Mouse (Mus musculus) hindbrain, embryonic 10.5 days (tissue): ENCODE measurements around the gene Rimbp3. TPM values are rescaled to one million over a fixed set of nuclear protein-coding genes. Genes with fewer than 3 reads are reported as not detected.
"Not testable (repeated sequence)": the region's sequence is repeated elsewhere in the genome, so short reads cannot be mapped to it uniquely, and the experiment has no call there.

Source experiments
- DNase-seq: peaks from one replicate; pipeline ENCODE4 v3.0.0-alpha.2; 2017; ENCODE audit warnings: low spot score
- H3K27ac ChIP-seq: fragments of 300-500 bp; sonication (generic); 2 replicates; pipeline ENCODE4 v1.5.1; 2016; ENCODE audit warnings: mild to moderate bottlenecking, moderate library complexity
- H3K27me3 ChIP-seq: fragments of 300-500 bp; sonication (generic); 2 replicates; pipeline ENCODE4 v1.6.1; 2016; ENCODE audit warnings: mild to moderate bottlenecking; ENCODE audit not compliant: poor library complexity, insufficient read depth, severe bottlenecking
- H3K36me3 ChIP-seq: fragments of 300-500 bp; sonication (generic); 2 replicates; pipeline ENCODE4 v1.6.1; 2016; ENCODE audit warnings: mild to moderate bottlenecking, moderate library complexity
- H3K4me1 ChIP-seq: fragments of 300-500 bp; sonication (generic); replicated peaks from 2 replicates; pipeline ENCODE4 v1.6.1; 2016; ENCODE audit warnings: mild to moderate bottlenecking
- H3K4me3 ChIP-seq: fragments of 300-500 bp; sonication (generic); 2 replicates; pipeline ENCODE4 v1.5.1; 2016; ENCODE audit warnings: mild to moderate bottlenecking, moderate library complexity
- H3K9me3 ChIP-seq: fragments of 300-500 bp; sonication (generic); 2 replicates; pipeline ENCODE4 v1.6.1; 2016; ENCODE audit warnings: mild to moderate bottlenecking, moderate library complexity
- WGBS: fragments of 180-500 bp; shearing (Covaris S2); methylation state at CpG from one replicate; pipeline ENCODE4 v1.1.7; 2016; 5-methylcytosine and 5-hydroxymethylcytosine counted together
- polyA plus RNA-seq: library from polyadenylated mRNA; unstranded; fragments of >200 nt; fragmentation: Nextera tagmentation; extraction: Ambion mirVana; gene quantifications from 2 replicates; pipeline ENCODE4 v1.2.1, GENCODE M21; 2016

The Rimbp3 gene
- 1.6 and 1.9 TPM in 2 replicates for polyA plus RNA-seq

DNA sequence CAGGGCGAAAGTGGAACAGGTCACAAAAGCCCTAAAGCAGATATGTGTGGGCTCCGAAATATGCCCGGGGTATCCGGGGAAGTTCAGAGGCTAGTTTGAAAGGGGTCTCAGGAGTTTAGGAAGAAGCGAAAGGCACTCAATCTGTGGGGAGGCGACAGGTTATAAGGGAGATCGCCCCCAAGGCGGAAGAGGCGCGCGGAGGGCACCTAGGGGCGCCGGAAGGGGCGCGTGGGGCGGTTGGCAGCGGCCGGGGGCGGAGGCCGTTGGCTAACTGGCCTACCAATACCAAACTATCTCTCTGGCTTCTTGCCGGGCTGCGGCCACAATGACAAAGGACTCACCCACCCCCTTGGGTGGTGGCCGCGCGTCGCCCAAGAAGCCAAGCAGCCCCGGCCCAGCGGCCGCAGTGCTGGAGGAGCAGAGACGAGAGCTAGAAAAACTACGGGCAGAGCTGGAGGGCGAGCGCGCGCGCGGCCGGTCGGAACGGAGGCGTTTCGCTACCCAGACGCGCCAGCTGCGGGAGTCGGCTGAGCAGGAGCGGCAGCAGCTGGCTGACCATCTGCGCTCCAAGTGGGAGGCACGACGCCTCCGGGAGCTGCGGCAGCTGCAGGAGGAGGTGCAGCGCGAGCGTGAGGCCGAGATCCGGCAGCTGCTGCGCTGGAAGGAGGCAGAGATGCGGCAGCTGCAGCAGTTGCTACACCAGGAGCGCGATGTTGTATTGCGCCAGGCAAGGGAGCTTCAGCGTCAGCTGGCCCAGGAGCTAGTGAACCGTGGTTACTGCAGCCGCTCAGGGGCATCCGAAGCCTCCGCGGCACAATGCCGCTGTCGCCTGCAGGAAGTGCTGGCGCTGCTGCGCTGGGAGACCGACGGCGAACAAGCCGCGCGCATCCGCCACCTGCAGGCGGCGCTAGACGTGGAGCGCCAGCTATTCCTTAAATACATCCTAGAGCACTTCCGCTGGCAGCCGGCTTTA, at the start of gene Rimbp3:
Gene Rimbp3, plus strand, starts transcription at position 215 of the 973 bp plus-strand sequence.
- DNase-seq: peak; percentile 92
- Histone ChIP-seq H3K36me3 (0 out of 2 replicates have a peak, but pooled peaks cover 12% of the 10 kb centered on the region), H3K4me1 (peaks cover 29% of the 10 kb centered on the region), H3K4me3 (peak within 1 kb of the TSS; percentile 67), H3K27me3 (peaks cover 45% of the 10 kb centered on the region), H3K9me3 (no peaks in the 10 kb centered on the region), H3K27ac (peak within 1 kb of the TSS; percentile 93)
- WGBS: under 1% methylated on average over 85 of the region's 85 CpGs

DNA sequence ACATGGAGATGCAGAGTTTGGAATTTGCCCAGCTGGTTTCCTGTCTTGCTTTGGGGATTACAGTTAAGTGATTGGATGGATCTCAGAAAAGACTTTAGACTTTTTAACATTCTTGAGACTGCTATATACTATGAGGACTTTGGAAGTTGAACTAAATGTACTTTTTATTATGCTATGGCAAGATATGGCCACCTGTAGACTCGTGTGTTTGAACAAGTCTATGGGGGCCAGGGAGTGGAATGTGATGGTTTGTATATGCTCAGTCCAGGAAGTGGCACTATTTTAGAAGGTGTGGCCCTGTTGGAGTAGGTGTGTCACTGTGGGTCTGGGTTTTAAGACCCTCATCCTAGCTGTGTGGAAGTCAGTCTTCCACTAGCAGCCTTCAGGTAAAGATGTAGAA, 42.9 kb upstream of the Rimbp3 start:
- 94% methylated on average over 1 of the region's 1 CpGs for WGBS
- H3K4me1 ChIP-seq, H3K27me3 ChIP-seq, DNase-seq, H3K9me3 ChIP-seq, H3K4me3 ChIP-seq, H3K27ac ChIP-seq: not testable (repeated sequence)
- H3K36me3 ChIP-seq: peaks cover 84% of the 10 kb centered on the region

GRCm38 (mm10) chr16:17167179-17167578, 41.2 kb upstream of the Rimbp3 start:
- no peaks in the 10 kb centered on the region for H3K4me1 ChIP-seq
- H3K9me3 ChIP-seq: no peaks in the 10 kb centered on the region
- peaks cover 87% of the 10 kb centered on the region for H3K36me3 ChIP-seq
- DNase-seq: no peak
- H3K4me3 ChIP-seq: no peak overlapping the region
- H3K27ac ChIP-seq: no peak overlapping the region
- no peaks in the 10 kb centered on the region for H3K27me3 ChIP-seq

DNA sequence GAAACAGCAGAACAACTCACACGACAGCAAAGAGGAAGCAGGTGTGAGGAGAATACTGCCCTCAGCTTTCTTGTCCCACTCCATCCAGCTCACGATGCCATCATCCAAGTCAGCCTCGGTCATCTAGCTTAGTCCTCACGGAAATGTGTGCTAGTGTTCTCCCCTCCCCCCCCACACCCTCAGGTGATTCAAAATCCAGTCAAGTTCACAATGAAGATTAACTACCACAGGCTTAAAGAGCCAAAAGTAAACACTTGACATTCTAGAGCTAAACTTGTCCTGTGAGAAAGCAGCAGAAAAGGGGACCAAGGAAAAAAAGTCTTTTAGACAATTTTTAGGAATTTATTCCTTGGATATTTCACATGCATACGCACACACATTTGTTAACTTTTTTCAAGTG, 40.4 kb upstream of the Rimbp3 start:
- WGBS: 91% methylated on average over 5 of the region's 5 CpGs
- Histone ChIP-seq H3K27me3 (no peaks in the 10 kb centered on the region), H3K4me3 (no peak overlapping the region), H3K4me1 (no peaks in the 10 kb centered on the region), H3K27ac (no peak overlapping the region), H3K9me3 (no peaks in the 10 kb centered on the region), H3K36me3 (peaks cover 89% of the 10 kb centered on the region)
- no peak for DNase-seq

- no peaks in the 10 kb centered on the region for H3K4me1 ChIP-seq
- H3K27me3 ChIP-seq: no peaks in the 10 kb centered on the region
- DNase-seq: no peak
- H3K9me3 ChIP-seq: no peaks in the 10 kb centered on the region
- 91% methylated on average over 2 of the region's 2 CpGs for WGBS
- H3K36me3 ChIP-seq: peaks cover 79% of the 10 kb centered on the region
- H3K4me3 ChIP-seq: no peak overlapping the region
- no peak overlapping the region for H3K27ac ChIP-seq
These were observed 32.6 kb upstream of the Rimbp3 start for GRCm38 (mm10) chr16:17175765-17176164.

DNA sequence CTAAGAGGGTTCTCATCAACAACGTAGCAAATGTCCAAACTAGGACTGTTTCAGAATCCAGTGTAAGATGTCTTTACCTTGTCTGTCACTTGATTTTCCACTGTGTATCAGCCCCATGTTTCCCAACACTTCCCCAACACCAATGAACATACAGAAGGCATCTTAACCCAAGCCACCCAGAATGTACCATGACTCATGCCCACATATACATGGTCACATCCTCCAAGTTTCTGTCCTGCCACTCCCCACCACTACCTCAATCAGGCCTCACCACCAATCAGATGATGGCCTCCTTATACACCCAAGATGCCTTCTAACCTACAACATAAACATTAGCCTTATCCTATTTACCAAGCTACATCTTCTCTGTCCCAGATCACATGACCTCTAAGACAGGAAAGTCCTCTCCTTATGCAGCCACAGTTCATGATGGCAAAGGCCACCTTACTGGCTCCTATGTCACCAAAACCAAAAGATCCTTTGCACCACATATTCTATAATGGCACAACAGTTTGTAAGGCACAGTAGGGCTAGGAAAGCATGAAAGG, 30.7 kb upstream of the Rimbp3 start:
- Histone ChIP-seq H3K27me3 (no peaks in the 10 kb centered on the region), H3K9me3 (no peaks in the 10 kb centered on the region), H3K36me3 (peaks cover 60% of the 10 kb centered on the region), H3K4me3 (no peak overlapping the region), H3K27ac (no peak overlapping the region), H3K4me1 (no peaks in the 10 kb centered on the region)
- WGBS: 90% methylated on average over 1 of the region's 1 CpGs
- no peak for DNase-seq

DNA sequence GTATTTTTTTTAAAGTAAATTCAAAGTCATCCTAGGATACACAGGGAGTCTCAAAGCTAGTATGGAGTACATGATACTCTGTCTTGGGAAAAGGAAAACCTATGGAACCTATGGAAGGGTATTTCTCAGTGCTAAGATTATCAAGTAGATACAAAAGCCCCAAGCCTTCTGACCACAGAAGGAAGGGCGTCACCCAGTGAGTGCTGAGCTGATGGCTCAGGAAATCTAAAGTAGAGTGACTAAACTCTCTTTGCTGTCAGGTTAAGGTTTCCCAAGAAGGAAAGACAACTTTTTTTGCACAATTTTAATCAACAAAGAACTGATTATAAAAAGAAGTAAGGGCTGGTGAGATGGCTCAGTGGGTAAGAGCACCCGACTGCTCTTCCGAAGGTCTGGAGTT, 28.7 kb upstream of the Rimbp3 start:
- DNase-seq: no peak
- Histone ChIP-seq H3K9me3 (no peaks in the 10 kb centered on the region), H3K4me3 (no peak overlapping the region), H3K27me3 (no peaks in the 10 kb centered on the region), H3K4me1 (no peaks in the 10 kb centered on the region), H3K36me3 (peaks cover 45% of the 10 kb centered on the region), H3K27ac (no peak overlapping the region)
- 94% methylated on average over 3 of the region's 3 CpGs for whole genome bisulfite sequencing

DNA sequence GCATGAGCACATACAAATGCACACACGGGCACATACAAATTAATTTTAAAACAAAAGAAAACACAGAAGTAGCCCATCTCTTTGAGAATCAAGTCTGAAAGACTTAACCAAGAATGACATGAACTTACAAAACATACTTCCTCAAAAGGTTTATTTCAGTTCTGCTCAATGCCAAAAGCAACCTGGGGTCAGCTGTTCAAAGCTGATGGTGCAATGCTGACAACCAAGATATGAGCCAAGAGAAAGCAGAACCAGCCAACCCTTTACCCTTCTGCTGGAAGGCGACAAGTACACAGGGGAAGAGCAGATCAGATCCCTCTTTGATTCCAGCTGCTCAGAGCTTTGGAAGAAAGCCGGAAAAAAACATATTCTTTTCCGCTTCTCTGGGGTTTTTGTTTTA, 27.0 kb upstream of the Rimbp3 start:
- no peak overlapping the region for H3K4me3 ChIP-seq
- 87% methylated on average over 4 of the region's 4 CpGs for WGBS
- no peak overlapping the region for H3K27ac ChIP-seq
- H3K27me3 ChIP-seq: no peaks in the 10 kb centered on the region
- DNase-seq: no peak
- H3K9me3 ChIP-seq: 0 out of 2 replicates have a peak, but pooled peaks cover 3% of the 10 kb centered on the region
- peaks cover 44% of the 10 kb centered on the region for H3K36me3 ChIP-seq
- no peaks in the 10 kb centered on the region for H3K4me1 ChIP-seq

DNA sequence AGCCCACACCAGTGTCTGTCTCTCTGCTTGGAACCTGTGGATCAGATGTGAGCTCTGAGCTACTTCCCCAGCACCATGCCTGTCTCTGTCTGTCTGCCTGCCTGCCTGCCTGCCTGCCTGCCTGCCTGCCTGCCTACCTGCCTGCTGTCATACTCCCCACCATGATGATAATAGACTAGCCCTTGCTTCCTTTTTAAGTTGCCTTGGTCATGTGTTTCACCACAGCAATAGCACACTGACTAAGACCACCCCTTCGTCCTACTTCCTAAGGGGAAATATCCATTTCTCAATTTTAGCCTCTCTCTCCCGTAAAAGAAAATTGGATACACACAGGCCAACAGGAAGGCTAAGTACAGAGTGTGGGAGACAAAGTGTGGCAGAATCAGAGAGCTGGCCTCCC, 26.3 kb upstream of the Rimbp3 start:
- no peak overlapping the region for H3K27ac ChIP-seq
- 91% methylated on average over 2 of the region's 2 CpGs for WGBS
- 0 out of 2 replicates have a peak, but pooled peaks cover 3% of the 10 kb centered on the region for H3K9me3 ChIP-seq
- no peak overlapping the region for H3K4me3 ChIP-seq
- H3K27me3 ChIP-seq: no peaks in the 10 kb centered on the region
- no peaks in the 10 kb centered on the region for H3K4me1 ChIP-seq
- no peak for DNase-seq
- H3K36me3 ChIP-seq: peaks cover 46% of the 10 kb centered on the region

GRCm38 (mm10) chr16:17183003-17183402, 25.4 kb upstream of the Rimbp3 start:
- Histone ChIP-seq H3K4me3 (no peak overlapping the region), H3K27ac (no peak overlapping the region), H3K4me1 (no peaks in the 10 kb centered on the region), H3K27me3 (no peaks in the 10 kb centered on the region), H3K36me3 (peaks cover 46% of the 10 kb centered on the region), H3K9me3 (0 out of 2 replicates have a peak, but pooled peaks cover 3% of the 10 kb centered on the region)
- DNase-seq: no peak
- WGBS: 87% methylated on average over 3 of the region's 3 CpGs

DNA sequence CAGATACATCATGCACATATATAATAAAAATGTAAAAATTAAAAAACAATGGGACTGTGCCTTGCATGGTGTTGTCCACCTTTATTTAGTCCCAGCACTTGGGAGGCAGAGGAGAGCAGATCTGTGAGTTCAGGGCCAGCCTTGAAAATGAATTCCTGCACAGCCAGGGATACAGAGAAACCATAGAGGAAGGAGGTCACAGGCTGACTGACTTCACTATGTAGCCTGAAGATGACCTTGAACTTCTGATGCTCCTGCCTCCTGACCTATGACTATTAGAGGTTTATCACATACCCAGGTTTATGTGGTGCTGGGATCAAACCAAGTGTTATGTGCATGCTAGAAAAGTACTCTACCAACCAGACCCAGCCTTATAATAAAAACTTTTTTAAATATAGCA, 22.9 kb upstream of the Rimbp3 start:
- DNase-seq: no peak
- Histone ChIP-seq H3K27ac (no peak overlapping the region), H3K9me3 (0 out of 2 replicates have a peak, but pooled peaks cover 3% of the 10 kb centered on the region), H3K4me3 (no peak overlapping the region), H3K36me3 (peaks cover 46% of the 10 kb centered on the region), H3K4me1 (no peaks in the 10 kb centered on the region), H3K27me3 (no peaks in the 10 kb centered on the region)

- peaks cover 69% of the 10 kb centered on the region for H3K36me3 ChIP-seq
These were observed 14.6 kb upstream of the Rimbp3 start for GRCm38 (mm10) chr16:17193823-17194222.

More at GRCm38 (mm10) chr16:17193823-17194222, 14.6 kb upstream of the Rimbp3 start:
- no peak overlapping the region for H3K4me3 ChIP-seq
- H3K27me3 ChIP-seq: no peaks in the 10 kb centered on the region
- no peaks in the 10 kb centered on the region for H3K9me3 ChIP-seq
- DNase-seq: no peak
- H3K4me1 ChIP-seq: no peaks in the 10 kb centered on the region
- no peak overlapping the region for H3K27ac ChIP-seq
- 98% methylated on average over 4 of the region's 4 CpGs for WGBS
